Mouse (Mus musculus): Measurements from ENCODE around the gene Dcpp3.
"Not testable (repeated sequence)": the region's sequence is repeated elsewhere in the genome, so short reads cannot be mapped to it uniquely, and the experiment has no call there.

Gene Dcpp3

DNA sequence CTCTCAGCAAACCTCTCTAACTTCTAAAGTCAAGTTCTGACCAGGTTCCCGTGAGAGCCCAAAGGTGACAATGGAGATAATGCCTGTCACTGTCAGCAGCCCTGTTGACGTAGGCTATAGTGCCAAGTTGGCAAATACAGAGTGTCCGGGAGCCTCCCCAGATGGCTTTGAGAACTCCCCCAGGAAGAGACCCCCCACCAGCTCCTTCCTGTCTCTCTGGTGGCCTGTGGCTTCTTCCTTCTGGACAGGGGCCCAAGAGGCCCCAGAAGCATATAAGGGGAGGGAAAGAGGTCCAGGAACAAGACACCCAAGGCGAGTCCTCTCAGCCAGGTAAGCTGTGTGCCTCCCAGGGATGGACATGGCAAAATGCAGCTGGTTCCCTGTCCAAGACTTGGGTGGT, at the start of gene Dcpp3:
Gene Dcpp3 (plus strand): TSS at position 301 of the 400 bp plus-strand sequence.
- DNase-seq (ENCODE audit: low spot score in 2 of 2): not testable (repeated sequence)

DNA sequence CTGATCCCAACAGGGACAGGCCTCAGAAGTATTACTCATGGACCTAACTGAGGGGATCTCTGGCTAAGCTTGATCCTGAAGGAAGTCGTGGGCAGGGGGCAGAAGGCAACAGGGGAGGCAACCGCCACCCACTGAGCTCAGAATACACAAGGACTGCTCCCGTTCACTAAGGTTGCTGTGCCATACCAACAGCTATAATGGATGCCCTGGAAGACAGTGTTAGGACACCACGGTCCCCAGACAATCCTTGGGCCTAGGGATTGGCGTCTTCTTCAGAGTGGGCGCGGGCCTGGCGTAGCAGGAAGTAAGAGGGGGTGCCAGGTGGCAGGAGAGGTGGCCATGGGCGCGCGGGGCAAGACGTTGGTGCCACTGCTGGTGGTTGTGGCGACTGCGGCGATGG, 49.5 kb upstream of the Dcpp3 start, which contains the start of gene Prss21:
Gene Prss21 (plus strand): TSS at position 301 of the 400 bp plus-strand sequence.
- DNase-seq (ENCODE audit: low spot score in 2 of 2): no peak

DNA sequence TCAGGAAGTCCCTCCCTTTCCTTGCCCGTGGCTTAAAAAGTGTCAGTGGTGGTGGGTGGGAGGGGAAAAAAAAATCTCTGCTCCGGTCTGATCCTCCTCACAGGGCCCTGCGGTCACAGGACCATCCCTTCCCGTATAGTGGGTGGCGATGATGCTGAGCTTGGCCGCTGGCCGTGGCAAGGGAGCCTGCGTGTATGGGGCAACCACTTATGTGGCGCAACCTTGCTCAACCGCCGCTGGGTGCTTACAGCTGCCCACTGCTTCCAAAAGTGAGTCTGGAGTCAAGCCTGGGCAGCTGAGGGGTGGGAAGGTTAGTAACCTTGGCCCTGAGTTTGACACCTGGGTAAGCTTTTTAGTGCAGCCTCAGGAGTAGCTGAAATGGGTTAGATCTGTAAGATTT, 48.7 kb upstream of the Dcpp3 start:
- no peak for DNase-seq (ENCODE audit: low spot score in 2 of 2)

DNA sequence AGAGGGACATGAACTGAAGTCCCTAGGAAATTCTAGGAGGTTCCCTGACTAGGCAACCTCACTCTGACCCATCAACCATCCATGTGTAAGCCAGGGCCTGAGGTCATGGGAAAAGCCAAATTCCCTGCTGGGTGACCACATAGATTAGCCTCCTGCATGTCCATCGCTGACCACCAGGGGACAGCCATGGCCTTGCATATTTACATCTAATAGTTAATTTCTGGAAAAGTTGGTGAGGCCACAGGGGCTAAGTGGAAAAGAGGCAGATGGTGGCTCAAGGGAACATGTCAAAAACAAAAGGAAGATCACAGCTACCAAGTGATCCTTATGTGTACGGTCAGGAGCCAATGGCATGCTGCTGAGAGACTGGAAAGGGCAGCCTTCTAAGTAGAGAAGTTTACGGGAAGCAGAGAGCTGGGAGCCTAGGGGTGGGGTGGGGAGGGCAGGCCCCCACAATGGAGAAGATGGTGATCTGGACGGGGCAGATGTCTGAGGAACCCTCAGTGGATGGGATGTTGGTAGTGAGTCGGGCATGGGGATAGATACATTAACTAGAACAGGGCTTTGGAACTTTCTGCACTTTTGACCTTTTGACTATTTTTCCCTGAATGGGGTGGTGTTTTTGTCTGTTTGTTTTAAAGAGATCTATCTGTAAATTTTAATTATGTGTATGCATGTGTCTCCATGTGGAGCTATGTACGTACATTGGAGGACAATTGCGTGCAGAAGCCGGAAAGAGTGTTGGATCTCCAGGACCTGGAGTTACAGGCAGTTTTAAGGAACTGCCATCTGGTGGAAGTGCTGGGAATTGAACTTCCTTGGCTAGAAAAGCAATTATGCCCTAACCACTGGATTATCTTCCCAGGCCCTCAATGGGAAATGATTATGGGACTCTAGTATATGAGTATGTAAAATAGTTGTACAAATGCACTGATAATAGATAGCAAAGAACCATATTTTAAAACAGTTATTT, 43.1 kb upstream of the Dcpp3 start:
- peak in 1 of 2 experiments; percentile 10 for DNase-seq (ENCODE audit: low spot score in 2 of 2)

DNA sequence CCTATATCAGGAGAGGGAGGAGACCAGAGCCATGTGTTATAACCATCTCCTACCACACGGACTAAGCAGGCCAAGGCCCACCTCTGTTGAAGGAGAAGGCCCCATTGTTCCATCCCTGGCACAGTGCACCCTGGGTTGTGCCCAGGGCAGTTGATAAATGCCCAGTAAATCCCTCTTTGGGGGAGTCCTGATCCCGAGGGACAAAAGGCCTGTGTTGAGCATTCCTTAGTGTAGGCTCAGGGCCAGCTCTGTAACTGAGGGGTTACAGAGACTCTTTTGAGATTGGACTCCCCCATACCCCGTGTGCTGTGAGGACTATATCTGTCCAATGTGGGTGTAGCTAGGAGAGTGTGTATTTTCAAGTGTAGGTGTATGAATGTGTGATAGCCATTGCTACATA, 40.5 kb upstream of the Dcpp3 start:
- no peak for DNase-seq (ENCODE audit: low spot score in 2 of 2)

DNA sequence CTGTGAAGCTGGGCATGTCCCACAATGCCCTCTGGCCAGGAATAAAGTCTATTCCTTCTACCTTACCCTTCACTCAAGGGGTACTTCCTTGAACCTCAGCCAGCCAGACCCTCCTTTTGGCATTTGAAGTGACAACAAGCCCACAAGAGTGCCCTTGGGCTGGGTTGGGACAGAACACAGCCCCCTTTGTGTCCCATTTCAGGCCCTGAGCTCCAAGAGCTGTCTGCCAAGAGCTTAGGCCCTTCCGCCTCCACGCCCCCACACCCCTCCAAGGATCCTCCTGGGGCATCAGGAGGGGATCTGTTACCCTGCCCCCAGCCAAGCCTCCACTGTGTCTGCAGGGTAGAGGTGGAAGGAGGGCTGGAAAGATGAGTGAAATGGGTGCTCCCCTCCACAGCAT, 40.1 kb upstream of the Dcpp3 start:
- no peak for DNase-seq (ENCODE audit: low spot score in 2 of 2)

DNA sequence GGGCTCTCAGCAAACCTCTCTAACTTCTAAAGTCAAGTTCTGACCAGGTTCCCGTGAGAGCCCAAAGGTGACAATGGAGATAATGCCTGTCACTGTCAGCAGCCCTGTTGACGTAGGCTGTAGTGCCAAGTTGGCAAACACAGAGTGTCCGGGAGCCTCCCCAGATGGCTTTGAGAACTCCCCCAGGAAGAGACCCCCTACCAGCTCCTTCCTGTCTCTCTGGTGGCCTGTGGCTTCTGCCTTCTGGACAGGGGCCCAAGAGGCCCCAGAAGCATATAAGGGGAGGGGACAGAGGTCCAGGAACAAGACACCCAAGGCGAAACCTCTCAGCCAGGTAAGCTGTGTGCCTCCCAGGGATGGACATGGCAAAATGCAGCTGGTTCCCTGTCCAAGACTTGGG, 36.7 kb upstream of the Dcpp3 start, which contains the start of the genes Dcpp1 and Dcpp2:
Gene Dcpp1 (plus strand): TSS at position 301 of the 400 bp plus-strand sequence.
Gene Dcpp2 (plus strand): TSS at position 305 of the 400 bp plus-strand sequence.
- not testable (repeated sequence) for DNase-seq (ENCODE audit: low spot score in 2 of 2)

DNA sequence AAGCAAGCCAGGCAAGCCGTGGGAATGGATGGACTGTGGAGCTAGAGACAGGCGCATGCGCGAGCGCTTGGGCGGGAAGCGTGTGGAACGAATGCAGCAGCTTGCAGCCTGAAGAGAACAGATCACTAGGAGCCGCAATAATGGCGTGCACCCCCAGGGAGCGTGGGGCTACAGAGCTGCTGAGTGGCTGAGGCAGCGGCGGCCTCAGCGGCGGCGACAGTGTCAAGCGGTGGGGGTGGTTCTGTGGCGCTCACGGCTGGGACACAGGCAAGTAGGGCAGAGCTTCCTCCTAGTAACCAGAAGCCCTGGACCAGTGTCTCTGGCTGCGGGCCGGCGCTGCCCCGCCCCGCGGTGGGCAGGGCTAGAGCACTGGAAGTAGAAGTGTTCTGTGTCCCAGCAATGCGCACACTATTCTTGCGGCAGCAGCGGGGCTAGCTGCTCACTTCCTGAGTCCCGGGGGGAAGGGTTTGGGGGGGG, 7.3 kb downstream of the Dcpp3 start:
- DNase-seq (ENCODE audit: low spot score in 2 of 2): peak; percentile 63 to 66

DNA sequence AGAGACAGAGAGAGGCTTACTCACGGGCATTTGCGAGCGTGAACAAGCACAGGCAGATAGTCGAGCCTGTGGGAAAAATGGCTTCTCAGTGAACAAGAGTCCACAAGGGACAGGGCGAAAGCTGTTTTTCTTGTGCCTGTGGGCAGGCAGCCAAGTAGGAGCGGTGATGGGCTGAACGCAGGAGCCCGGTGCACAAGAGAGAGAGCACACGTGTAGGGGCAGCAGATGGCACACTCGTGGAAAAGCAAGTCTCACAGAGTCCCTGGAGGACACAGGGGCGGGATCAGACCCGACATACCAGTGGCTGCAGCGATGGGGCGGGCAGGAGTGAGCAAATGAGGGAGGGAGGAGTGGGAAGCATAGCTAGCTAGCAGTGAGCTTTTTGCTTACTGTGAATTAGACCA, 7.8 kb downstream of the Dcpp3 start:
- DNase-seq (ENCODE audit: low spot score in 2 of 2): peak in 1 of 2 experiments; percentile 5

DNA sequence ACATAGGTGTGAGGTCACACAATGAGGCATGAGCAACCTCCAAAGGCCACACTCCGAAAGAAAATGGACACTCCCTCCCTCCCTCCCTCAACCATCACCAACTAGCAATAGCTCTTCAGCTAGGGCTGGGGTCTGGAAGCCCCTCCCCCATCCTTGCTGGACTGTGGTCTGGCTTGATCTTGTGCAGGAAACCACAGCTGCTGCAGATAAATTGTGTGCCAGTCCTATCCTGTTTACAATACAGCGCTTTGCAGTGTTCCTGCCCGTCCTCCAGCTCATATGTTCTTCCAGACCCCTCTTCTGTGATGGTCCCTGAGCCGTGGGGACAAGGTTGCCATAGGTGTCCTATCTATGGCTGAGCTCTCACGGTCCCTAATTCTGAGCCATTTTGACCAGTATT, 13.9 kb downstream of the Dcpp3 start:
- DNase-seq (ENCODE audit: low spot score in 2 of 2): no peak

DNA sequence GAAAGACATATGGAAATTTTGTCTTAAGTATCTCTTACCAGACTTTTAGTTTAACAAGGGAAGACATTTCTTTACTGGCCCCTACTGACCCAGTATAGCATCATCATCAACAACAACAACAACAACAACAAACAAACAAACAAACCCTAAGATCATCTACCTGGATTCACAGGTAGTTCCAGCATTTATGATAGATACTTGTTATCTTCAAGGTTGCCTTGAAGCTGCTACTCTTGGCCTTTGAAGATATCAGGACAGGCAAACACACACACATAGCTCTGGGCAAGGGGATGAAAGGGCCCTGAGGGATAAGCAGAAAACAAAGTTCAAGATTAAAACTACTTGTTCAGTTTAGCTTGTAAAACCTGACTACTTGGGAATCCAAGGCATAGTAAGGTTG, 24.1 kb downstream of the Dcpp3 start, which contains the start of gene Sbp:
Gene Sbp (plus strand): TSS at position 301 of the 400 bp plus-strand sequence.
- DNase-seq (ENCODE audit: low spot score in 2 of 2): no peak

DNA sequence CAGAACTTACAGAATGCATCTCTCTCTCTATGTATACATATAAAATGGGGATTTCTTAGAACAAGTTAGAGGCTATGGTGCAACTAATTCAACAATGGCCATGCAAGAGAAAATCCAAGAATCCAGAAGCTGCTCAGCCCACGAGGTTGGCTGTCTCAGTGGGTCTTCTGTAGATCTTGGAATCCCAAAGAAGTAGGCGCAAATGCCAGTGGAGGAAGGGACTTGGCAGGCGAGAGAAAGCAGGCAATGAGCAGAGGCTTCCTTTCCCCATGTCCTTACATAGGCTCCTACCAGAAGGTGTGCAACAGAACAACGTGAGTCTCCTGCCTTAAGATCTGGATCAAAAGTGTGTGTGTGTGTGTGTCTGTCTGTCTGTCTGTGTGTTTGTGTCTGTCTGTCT, 30.2 kb downstream of the Dcpp3 start:
- not testable (repeated sequence) for DNase-seq (ENCODE audit: low spot score in 2 of 2)

DNA sequence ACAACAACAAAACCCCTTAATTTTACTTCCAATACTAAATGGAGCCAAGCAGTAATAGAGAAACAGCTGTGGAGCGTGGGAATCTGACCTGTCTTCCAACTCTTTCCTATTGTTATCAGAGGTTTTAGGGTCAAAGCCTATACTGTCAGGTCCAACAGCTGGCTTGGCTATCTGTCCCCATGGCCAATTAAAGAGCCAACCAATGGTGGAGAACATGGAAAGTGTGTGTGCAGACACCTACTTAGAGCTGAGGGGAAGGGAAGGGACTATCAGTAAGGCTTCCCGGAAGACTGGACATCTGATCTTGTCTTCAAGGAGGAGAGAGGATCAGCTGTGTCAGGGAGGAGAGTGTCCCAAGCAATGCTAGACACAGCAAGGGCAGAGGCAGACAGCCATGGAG, 31.8 kb downstream of the Dcpp3 start:
- DNase-seq (ENCODE audit: low spot score in 2 of 2): no peak

DNA sequence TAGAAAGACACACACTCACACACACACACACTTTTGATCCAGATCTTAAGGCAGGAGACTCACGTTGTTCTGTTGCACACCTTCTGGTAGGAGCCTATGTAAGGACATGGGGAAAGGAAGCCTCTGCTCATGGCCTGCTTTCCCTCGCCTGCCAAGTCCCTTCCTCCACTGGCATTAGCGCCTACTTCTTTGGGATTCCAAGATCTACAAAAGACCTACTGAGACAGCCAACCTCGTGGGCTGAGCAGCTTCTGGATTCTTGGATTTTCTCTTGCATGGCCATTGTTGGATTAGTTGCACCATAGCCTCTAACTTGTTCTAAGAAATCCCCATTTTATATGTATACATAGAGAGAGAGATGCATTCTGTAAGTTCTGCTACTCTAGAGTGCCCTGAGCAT, 33.6 kb downstream of the Dcpp3 start:
- not testable (repeated sequence) for DNase-seq (ENCODE audit: low spot score in 2 of 2)

DNA sequence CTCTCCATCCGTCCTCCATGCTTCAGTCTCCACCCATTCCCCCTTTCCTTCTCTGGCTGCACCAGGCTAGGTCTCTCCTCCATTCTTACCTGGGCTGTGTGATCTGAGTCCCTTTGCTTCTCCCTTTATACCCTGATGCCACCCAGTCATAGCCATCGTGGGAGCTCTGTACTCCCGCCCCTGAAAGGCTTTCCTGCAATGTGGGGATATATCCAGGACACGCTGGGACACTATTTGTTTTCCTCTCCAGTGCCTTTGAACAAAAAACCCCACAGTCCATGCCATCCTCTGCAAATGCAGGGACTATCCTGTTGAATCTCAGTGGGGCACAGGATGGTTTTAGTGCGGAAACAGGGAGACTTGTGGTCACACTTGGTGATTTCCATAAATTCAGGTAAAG, 37.9 kb downstream of the Dcpp3 start, which contains the start of gene Sbpl:
Gene Sbpl (minus strand): TSS at position 101 of the 400 bp plus-strand sequence.
- no peak for DNase-seq (ENCODE audit: low spot score in 2 of 2)

DNA sequence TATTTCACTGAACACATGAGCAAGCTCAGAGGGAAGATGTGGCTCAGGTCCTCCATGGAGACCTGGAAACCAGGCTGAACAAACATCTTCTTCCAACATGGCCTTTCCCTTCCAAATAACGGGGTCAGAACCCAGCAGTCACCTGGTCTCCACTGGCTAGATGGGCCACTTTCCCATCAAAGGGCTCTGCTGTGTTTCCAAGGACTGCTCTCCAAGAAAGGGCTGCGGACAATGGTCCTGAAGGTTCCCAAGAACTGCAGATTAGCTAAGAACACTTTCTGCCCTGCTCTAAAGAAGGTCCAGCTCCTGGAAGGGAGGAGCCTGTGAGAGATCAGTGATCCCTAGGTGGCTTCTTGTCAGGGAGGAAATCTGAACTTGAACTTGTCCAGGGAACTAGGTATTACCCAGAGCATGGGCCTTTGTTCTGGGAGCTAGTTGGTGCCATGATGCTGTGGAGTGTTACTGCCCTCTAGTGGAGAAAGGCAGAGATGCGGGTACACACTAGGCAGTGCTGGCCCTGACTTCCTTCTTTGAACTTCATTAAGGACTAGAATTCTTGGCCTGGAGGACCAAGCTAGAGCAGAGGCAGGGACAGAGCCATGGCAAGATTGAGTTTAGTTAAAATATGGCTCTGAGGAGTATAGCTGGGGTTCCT, 43.0 kb downstream of the Dcpp3 start:
- DNase-seq (ENCODE audit: low spot score in 2 of 2): peak; percentile 17 to 66

DNA sequence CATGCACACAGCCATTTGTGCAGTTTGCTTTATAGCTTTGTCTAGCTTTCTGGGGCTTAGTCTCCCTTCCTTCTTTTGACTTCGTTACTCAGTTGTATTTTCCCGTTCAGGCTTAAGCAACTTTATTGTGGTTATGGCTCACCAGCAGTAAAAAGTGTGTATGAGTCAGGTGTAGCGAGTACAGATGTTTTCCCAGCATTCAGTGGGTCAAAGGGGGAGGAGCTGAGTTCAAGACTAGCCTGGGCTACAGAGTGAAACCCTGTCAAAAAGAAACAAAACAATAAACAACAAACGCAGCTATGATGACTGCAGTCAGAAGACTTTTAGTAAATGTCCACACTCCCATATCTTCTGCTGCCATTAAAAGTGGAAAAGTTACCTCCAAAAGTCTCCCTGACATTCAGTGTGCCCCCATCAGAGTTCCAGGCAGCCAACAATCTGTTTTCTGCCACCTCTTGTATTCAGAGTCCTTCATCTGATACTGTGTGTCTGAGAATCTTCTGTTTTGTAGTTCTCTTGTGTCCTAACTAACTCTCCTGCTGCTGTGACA, 44.4 kb downstream of the Dcpp3 start:
- no peak for DNase-seq (ENCODE audit: low spot score in 2 of 2)

DNA sequence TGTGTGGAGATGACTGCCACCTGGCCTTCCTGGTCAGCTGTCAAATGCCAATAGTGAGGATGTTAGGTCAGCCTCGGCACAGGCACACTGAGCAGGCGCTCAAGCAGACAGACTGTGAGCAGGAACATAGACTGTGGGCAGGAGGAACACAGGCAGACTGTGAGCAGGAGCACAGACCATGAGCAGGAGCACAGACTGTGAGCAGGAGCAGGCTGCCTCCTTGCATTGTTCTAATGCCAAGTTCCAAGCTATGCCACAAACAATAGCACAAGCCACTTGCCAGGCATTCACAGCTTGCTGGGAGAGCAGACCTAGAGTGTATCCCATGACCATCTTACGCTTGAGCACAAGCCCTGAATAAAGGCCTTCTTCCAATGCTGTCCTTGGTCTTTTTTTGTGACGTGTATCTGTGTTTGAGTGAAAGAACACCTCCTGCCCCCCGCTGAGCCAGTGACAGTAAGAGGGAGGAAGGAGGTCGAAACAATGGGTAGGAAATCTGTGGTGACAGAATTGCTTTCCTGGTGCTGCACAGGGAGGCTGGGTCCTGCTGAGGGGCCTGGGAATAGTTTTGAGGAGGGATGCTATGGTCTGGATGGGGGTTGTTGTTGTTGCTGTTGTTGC, 48.7 kb downstream of the Dcpp3 start:
- DNase-seq (ENCODE audit: low spot score in 2 of 2): no peak

DNA sequence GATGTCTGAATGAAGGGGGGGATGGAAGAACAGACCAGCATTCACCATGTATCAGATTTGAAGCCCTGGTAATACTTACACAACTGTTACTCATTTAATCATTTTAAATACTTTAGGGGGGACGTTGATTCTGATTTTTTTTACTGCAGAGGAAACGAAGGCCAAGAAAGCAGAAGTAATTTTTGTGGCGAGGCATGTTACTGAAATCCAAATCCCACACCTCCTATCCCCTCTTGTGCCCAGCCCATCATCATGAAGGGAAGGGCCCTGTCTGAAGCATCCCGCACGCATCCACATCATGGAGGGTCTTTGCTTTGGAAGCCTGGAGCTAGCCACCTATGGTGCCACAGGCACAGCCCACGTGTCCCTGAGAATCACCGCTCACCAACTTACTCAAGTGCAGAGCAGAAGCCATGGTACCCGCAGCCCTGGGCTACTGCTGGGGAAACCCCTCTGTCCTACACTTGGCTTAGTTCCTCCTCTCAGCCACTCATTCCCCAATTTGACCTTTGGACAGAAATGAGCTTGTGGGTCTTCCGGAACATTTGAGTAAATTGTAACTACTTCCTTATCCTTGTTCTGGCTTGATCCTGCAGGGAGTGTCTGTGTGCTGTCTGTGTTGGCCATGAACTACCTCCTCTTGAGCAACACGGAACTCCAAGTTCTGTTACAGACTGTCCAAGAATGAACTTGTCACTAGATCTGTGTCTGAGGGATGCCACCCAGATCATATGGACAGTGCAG, 49.6 kb downstream of the Dcpp3 start:
- no peak for DNase-seq (ENCODE audit: low spot score in 2 of 2)

DNA sequence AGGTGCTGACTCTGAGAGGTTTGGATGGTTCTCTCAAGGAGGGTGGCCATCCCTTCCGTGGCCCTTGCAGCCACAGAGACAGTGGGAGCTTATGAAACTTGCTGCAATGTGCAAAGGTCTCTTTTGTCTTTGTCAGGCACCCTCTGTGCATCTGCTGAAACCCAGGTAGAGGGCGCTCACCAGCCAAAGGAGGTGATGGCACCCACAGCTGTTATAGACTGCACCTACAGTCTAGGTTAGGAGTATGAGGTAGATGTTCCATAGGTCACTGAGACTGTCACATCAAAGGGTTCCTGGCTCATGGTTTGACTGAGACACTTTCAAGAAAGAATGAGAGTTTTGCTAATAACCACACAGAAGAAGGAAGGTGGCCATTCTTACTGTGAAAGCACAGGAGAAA, 51.5 kb downstream of the Dcpp3 start:
- no peak for DNase-seq (ENCODE audit: low spot score in 2 of 2)
